Mouse (Mus musculus): ENCODE results near the gene Arl16. TPM values are rescaled to one million over a fixed set of nuclear protein-coding genes. Genes with fewer than 3 reads are reported as not detected.

The Arl16 gene
- total RNA-seq, 2 experiments from 2014 or later = 5.2 to 9.1 TPM

GRCm38 (mm10) chr11:120492024-120492877 lies 24.8 kb upstream of the Arl16 start:
- DNase-seq = no peak

DNA sequence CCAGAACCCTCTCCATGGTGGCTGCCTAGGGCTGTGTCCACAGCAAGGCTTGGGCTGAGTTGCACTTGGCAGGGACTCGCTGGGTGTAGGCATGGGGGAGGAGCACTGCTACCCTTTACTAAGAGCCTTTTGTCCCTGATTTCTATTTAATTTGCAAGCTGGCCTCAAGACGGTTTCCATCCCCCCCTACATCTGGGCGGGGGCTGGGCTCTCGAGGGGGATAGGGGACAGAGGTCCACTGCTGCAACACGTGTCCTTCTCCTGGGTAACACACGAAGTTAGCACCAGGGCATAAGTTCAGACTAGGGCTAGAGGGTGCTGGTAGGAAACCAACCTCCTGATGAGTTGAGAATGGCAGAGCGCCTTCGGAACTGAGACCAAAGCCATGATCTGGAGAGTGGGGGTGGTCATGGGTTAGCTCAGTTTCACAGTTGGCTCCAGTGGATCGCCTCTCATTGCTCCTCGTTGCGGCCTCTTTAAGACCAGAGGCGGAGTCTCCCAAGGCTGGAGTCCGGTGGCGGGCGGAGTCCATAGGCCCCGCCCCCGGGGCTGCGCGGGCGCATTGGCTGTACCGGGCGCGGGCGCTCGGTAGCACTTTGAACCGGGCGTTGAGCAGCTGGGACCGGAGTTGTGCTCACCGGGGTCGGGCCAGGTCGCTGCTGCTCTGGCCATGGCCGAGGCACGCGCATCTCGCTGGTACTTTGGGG lies 24.1 kb upstream of the Arl16 start, which contains the start of gene Slc25a10:
Slc25a10 (plus strand) TSS at position 524 of the 707 bp plus-strand sequence.
- peak; percentile 89 for DNase-seq

GRCm38 (mm10) chr11:120490291-120491046 lies 23.1 kb upstream of the Arl16 start:
- DNase-seq = no peak

GRCm38 (mm10) chr11:120489054-120489761 lies 21.8 kb upstream of the Arl16 start:
- peak; percentile 61 for DNase-seq

- DNase-seq = no peak
Measured at GRCm38 (mm10) chr11:120488516-120488915, 21.1 kb upstream of the Arl16 start.

GRCm38 (mm10) chr11:120485251-120485650 lies 17.8 kb upstream of the Arl16 start:
- no peak for DNase-seq

DNA sequence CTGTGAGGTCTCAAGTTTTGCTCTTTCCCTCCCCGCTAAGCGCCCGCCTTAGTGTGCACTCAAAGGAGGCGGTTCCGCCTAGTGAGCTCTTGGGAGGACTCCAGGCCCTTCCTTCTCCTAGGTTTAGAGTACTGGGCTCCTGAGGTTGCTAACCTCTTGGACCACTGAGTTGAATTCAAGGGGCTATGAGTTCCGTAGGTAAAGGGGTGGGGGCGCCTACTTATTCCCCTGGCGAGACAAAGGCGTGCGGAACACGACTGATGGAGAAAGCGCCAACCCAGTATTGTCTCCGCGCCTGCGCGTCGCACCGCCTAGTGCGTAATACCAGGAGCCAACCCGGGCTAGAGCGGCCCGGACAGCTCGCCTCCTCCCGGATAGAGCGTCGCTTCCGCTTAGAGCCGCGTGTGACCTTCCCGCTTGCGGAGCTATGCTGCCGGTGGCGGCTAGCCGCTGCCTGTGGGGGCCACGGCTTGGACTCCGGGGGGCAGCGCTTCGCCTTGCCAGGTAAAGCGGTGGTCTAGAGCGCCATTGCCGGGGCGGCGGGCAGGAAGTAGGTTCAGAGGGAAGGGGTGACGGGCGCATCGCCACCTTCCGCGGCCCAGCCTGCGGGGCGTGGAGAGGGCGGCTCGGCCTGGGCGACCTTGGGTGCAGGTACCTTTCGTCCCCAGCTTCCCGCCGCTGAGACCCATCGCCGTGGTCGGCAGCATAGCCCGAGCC lies 17.0 kb upstream of the Arl16 start, which contains the start of gene Mrpl12:
Mrpl12 (plus strand) TSS at position 349 of the 717 bp plus-strand sequence.
- peak; percentile 85 for DNase-seq

DNA sequence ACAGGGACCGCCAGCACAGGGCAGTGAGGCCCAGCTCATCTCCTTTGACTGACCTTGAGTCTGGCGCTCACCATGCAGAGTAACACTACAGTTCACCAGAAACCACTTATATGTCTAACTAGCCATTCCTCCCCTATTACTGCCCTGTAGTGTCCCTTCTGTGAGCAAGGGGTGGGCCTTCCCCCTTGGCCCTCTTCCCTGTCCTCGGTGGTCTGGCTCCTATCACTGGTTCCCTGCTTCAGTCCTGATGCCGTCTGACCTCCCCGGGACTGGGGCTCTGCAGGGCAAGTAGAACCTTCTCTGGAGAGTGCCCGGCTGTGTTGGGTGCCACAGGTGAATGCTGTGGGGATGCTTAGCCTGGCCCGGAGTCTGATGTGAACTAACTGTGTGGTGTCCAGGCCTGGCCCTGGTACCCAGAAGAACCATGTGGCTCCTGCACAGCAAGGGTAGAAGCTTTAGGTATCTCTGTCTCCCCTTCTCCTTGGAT lies 16.1 kb upstream of the Arl16 start:
- no peak for DNase-seq

DNA sequence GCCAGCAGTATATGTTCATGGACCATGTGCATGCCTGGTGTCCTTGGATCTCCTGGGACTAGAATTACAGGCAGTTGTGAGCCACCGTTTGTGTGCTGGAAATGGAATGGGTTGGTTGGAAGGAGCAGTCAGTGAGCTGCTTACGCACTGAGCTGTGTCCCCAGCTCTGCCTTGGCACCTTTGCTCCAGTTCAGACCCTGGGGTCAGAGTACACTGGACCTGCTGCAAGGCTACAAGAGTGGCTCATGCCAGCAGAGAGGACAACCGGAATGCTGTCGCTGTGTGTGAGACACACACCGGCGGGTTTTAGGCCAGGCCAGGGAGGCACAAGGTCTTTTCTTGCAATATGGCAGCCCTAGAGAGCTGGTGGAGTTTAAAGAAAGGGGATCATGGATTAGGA lies 4.6 kb upstream of the Arl16 start:
- DNase-seq = no peak

GRCm38 (mm10) chr11:120467736-120468092 lies 307 bp upstream of the Arl16 start:
- no peak for DNase-seq

GRCm38 (mm10) chr11:120465521-120465920 lies 1.9 kb downstream of the Arl16 start:
- no peak for DNase-seq

DNA sequence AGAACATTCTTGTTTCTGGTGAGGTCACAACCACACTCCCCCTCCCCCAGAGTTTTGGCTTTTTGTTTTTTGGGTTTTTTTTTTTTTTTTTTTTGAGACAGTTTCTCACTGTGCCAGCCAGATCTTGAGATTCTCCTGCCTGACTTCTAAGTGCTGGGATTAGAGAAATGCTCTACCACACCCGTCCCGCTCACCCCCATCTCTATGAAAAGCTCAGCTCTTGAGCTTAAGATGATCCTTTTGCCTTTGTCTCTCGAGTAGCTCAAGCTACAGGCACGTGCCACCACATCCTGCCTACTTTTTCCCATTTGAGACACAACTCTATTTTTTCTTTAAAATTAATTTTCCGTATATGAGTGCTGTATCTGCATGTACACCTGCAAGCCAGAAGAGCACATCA lies 3.0 kb downstream of the Arl16 start:
- DNase-seq = no peak

GRCm38 (mm10) chr11:120463536-120463935 lies 3.9 kb downstream of the Arl16 start:
- no peak for DNase-seq

DNA sequence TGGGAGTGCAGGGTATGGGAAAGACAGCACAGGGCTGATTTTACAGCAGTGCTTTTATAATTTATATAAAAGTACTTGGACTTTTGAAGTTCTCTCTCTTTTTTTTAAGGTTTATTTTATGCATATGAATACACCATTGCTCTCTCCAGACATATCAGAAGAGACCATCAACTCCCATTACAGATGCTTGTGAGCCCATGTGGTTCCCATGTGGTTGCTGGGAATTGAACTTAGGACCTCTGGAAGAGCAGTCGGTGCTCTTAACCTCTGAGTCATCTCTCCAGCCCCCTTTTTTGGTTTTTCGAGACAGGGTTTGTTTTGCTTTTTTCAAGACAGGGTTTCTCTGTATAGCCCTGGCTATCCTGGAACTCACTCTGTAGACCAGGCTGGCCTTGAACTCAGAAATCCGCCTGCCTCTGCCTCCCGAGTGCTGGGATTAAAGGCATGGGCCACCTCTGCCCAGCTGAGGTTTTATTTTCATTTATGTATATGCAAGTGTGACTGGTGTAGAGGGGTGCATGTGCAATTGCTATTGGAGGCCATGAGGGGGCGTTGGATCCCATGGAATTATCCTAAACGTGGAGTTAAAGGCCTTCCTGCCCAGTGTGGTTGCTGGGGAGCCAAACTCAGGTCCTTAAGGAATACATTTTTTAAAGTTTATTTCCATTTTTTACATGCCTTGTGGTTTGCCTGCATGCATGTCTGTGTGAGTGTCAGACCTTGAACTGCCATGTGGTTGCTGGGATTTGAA lies 8.4 kb downstream of the Arl16 start:
- no peak for DNase-seq

DNA sequence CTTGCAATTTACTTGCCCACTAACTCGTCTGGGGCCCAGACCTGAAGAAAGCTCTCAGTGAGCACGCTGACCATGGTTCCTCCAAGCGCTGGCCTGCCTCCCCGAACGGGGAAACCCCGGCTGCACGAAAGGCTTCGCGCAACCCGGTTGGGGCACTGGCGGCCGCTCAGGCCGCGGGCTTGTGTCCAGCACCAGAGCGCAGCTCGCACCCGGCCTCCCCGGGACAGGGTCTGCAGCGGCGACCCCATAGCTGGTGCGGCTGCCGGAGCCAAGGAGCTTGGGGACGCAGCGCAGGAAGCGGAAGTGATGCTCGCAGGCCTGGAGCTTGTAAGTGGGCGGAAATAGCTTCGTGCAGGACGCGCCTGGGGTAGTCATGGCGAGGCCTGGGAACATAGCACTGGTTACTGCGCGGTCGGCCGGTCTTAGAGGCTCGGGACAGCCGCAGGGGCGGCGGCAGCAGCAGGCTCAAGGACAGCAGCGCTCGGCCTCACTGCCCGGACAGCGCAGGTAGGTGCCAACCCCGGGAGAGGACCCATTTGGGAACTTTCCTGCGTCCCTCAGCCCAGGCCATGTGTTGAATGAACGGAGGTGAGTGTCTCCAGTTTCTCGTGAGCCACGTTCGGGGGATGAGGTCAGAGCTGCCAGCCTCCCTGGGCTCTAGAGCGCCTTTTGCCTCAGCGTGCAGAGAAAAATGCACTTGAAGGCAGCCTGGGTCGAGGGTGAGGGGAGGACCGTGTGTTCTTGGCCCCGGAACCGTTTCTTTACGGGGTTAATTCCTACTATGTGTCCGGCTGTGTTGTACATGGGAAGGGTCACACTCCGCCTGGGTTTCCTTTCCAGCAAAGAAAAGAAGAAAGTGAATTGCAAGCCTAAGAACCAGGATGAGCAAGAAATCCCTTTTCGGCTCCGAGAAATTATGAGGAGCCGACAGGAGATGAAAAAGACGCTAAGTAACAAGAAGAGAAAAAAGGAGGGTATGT lies 9.3 kb downstream of the Arl16 start, which contains the start of the genes Oxld1 and Ccdc137:
Oxld1 (minus strand) TSS at position 297 of the 980 bp plus-strand sequence.
Ccdc137 (plus strand) TSS at position 344 of the 980 bp plus-strand sequence.
- peak; percentile 75 for DNase-seq

GRCm38 (mm10) chr11:120457370-120457769 lies 10.0 kb downstream of the Arl16 start:
- DNase-seq = no peak

DNA sequence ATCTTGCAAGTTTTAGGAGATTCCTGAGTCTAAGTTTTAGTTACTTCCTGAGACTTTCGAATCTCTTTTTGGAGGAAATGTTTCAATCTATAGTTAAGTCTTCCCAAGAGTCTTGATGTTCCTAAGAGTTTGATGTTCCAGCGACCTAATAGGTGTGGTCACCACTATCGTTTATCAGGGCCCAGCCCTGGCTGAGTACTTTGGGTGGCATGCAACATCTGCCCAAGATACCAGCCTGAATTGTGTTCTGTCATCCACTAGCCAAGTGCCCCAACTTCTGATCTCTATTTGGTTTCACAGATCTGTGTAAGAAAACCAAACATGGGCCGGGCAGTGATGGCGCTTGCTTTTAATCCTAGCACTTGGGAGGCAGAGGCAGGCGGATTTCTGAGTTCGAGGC lies 12.0 kb downstream of the Arl16 start:
- DNase-seq = no peak

GRCm38 (mm10) chr11:120454965-120455364 lies 12.4 kb downstream of the Arl16 start:
- DNase-seq = no peak

DNA sequence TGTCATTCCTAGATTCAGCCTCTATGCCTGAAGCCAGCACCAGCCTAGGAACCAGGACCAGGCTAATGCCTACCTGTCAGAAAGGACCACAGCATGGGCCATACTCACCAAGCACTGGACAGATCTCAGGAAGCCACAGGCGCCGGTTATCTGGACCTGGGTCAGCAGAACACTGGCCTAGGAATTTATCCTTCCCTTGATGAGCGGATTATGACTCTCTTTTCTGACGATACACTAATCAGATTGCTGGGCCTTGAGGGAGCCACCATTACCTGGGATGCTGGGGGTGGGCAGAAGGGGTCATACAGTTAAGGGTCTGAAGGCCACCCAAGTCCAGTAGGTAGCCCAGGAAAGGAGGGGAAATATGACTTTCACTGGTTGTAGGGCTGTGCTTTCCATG lies 14.1 kb downstream of the Arl16 start, which contains the start of gene Pde6g:
Pde6g (minus strand) TSS at position 195 of the 400 bp plus-strand sequence.
- no peak for DNase-seq

All from gastrocnemius, postnatal 25 days (tissue).